ENCODE assay signal across 9 mouse cellular contexts in the genomic region with DNA sequence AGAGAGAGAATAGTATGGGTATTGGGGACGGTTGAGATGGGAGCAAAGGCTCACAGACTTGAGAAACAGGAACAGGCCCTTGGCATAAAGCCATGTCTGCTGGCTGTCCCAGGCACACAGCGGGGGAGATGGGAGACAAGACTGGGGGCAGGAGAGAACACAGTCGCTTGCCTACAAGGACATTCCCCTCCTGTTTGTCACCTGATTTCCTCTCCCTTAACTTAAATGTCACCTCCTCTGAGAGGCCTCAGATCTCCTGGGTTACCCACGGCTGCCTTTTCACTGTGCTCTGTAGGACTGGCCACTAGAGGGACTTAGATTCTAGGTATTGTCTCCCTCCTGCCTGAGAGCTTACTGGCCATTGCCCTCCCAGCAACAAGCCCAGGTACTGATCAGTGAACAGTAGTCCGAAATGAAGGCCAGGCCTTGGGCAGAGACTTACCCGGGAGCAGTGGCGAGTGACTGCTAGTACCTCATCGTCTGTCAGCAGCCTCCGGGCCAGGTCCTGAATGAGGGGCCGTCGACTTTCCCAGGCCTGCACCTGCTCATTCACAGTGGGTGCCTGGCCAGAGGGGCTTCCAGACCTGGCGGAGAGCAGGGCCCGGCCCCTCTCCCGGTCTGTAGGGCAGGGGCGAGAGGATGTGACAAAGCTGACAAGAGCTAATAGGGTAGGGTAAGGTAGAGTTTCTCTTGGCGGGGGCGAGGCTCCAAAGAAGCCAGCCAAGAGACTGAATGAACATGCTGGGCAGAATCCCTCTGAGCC. TPM values are rescaled to one million over a fixed set of nuclear protein-coding genes. Genes with fewer than 3 reads are reported as not detected.
A peak's percentile ranks its signal among the peaks of the same experiment; 100 is the strongest.
DNase-seq lines count a peak whose midpoint lies in the region; ATAC-seq and TF ChIP-seq lines count a peak whose summit lies in the region.
"Had no signal": no experiment of that assay in that cellular context is flagged by ENCODE, and none has a peak within 500 bp of the region (broad histone marks: within the 10 kb centered on the region; RNA-seq: fewer than 3 reads in every experiment).

No protein-coding gene starts in this region.

- H3K4me2 ChIP-seq in kidney, embryonic 14.5 days (replicated peaks; ENCODE audit: low read depth, low read length) = no peak overlapping the region
- no peak overlapping the region for H3K4me2 ChIP-seq in hindbrain, postnatal 0 days (ENCODE audit: low read depth, low read length)
- H3K4me2 ChIP-seq: liver, embryonic 13.5 days had no signal

- H3K4me1 ChIP-seq in kidney, adult 2 months (ENCODE audit: control insufficient read depth, insufficient read depth, low read length) = peaks cover 7% of the 10 kb centered on the region; the same call in 1 of the 2 replicates
- peaks cover 8% of the 10 kb centered on the region; the same call in 1 of the 2 replicates for H3K4me1 ChIP-seq in kidney, embryonic 14.5 days (ENCODE audit: control insufficient read depth, insufficient read depth, low read length)
- peaks cover 8% of the 10 kb centered on the region; the same call in 1 of the 2 replicates for H3K4me1 ChIP-seq in hindbrain, postnatal 0 days (ENCODE audit: insufficient read depth, low read length)

- H3K9me3 ChIP-seq in kidney, embryonic 14.5 days (ENCODE audit: control insufficient read depth, low read length) = no peaks in the 10 kb centered on the region
- H3K9me3 ChIP-seq in hindbrain, postnatal 0 days (ENCODE audit: low read length) = no peaks in the 10 kb centered on the region
- H3K9me3 ChIP-seq: liver, embryonic 13.5 days had no signal

- WGBS in kidney, adult 2 months = 50% methylated on average over 17 of the region's 17 CpGs
- 52% methylated on average over 17 of the region's 17 CpGs for WGBS in kidney, embryonic 14.5 days
- 41% methylated on average over 17 of the region's 17 CpGs for WGBS in hindbrain, postnatal 0 days

- no peak overlapping the region for H3K27ac ChIP-seq in kidney, adult 2 months (ENCODE audit: insufficient read depth, low read depth, low read length)
- H3K27ac ChIP-seq in kidney, embryonic 14.5 days (ENCODE audit: low read depth, low read length) = no peak overlapping the region
- H3K27ac ChIP-seq in hindbrain, postnatal 0 days = no peak overlapping the region
- H3K27ac ChIP-seq: liver, embryonic 13.5 days had no signal

- no peak overlapping the region for H3K9ac ChIP-seq in kidney, embryonic 14.5 days (ENCODE audit: low read depth, low read length)
- no peak overlapping the region for H3K9ac ChIP-seq in hindbrain, postnatal 0 days (replicated peaks; ENCODE audit: low read length)
- H3K9ac ChIP-seq: liver, embryonic 13.5 days had no signal

- TF ChIP-seq POLR2A in kidney, adult 2 months (IDR thresholded peaks at IDR 0.05; ENCODE audit: low read depth, low read length) = no peak

- H3K36me3 ChIP-seq in kidney, adult 2 months (ENCODE audit: control insufficient read depth, insufficient read depth, low read length) = no peaks in the 10 kb centered on the region
- peaks cover 5% of the 10 kb centered on the region; the same call in 1 of the 2 replicates for H3K36me3 ChIP-seq in kidney, embryonic 14.5 days (ENCODE audit: control insufficient read depth, insufficient read depth, low read length)
- H3K36me3 ChIP-seq in hindbrain, postnatal 0 days (ENCODE audit: insufficient read depth, low read length) = no peaks in the 10 kb centered on the region; the same call in 1 of the 2 replicates
- H3K36me3 ChIP-seq: liver, embryonic 13.5 days had no signal

- no peaks in the 10 kb centered on the region for H3K27me3 ChIP-seq in kidney, adult 2 months (replicated peaks; ENCODE audit: control insufficient read depth, insufficient read depth, low read length)
- no peaks in the 10 kb centered on the region for H3K27me3 ChIP-seq in kidney, embryonic 14.5 days (ENCODE audit: control insufficient read depth, insufficient read depth, low read length)
- H3K27me3 ChIP-seq in hindbrain, postnatal 0 days (ENCODE audit: insufficient read depth, low read length) = no peaks in the 10 kb centered on the region

- H3K4me3 ChIP-seq in kidney, adult 2 months (ENCODE audit: insufficient read depth, low read depth, low read length) = no peak overlapping the region
- H3K4me3 ChIP-seq in kidney, embryonic 14.5 days (ENCODE audit: low read length) = no peak overlapping the region
- H3K4me3 ChIP-seq in hindbrain, postnatal 0 days (ENCODE audit: low read length) = no peak overlapping the region
- H3K4me3 ChIP-seq: liver, embryonic 13.5 days had no signal

- DNase-seq in adrenal gland, adult 2 months = peak; percentile 26
- DNase-seq in adrenal gland, adult 8-10 months = no peak
- DNase-seq in kidney, adult 2 months = no peak
- peak; percentile 48 for DNase-seq in ES-CJ7 (ENCODE audit: low read depth, low spot score)
- peak; percentile 55 for DNase-seq in hindbrain, postnatal 0 days (ENCODE audit: low spot score)
- DNase-seq in yolk sac, embryonic 10.5 days (ENCODE audit: low spot score) = no peak
- DNase-seq in layer of hippocampus, postnatal 36 days = no peak
- DNase-seq: liver, embryonic 13.5 days had no signal

- no peak for ATAC-seq in kidney, embryonic 14.5 days (ENCODE audit: low FRiP score, low TSS enrichment)
- ATAC-seq in hindbrain, postnatal 0 days = no peak

- peak; percentile 44; the same call in 1 of the 2 replicates for TF ChIP-seq CTCF in kidney, adult 2 months (conservative IDR thresholded peaks at IDR 0.05; ENCODE audit: insufficient read depth, insufficient read length, low read depth, low read length)
- TF ChIP-seq CTCF in hindbrain, postnatal 0 days (IDR thresholded peaks at IDR 0.05; ENCODE audit: low read depth) = peak; percentile 69

RNA-seq across cellular contexts. Expression of a gene that starts 12.8 kb away (rescaled TPM):
- under 1 TPM in 1 of 2 experiments, not detected in 1; 0.09 TPM for total RNA-seq in adrenal gland, adult 2 months (2021)
- polyA plus RNA-seq in adrenal gland, adult 2 months (2012; rRNA removed) = 0.62 and 0.65 TPM in 2 replicates
- under 1 TPM; 0.12 to 1.00 (median 0.56) TPM for total RNA-seq in adrenal gland, adult 8-10 months (2022)
- 0.74 and 0.99 TPM in 2 replicates for polyA plus RNA-seq in kidney, adult 2 months (2012; rRNA removed)
- 1.3 and 1.4 TPM in 2 replicates for polyA plus RNA-seq in kidney, embryonic 14.5 days (2014; fragmentation: Nextera tagmentation; extraction: Ambion mirVana)
- 4.8 and 7.7 TPM in 2 replicates for total RNA-seq in hindbrain, postnatal 0 days (2014; rRNA removed)
- polyA plus RNA-seq in hindbrain, postnatal 0 days (2015; fragmentation: Nextera tagmentation; extraction: Ambion mirVana) = 1.9 and 2.5 TPM in 2 replicates
- total RNA-seq in layer of hippocampus, postnatal 36 days (2021) = 1 to 10 TPM; 2.2 to 3.4 TPM
- polyA plus RNA-seq: liver, embryonic 13.5 days had no signal

RNA-seq across cellular contexts. Expression of a gene that starts 14.6 kb away (rescaled TPM):
- 10 to 100 TPM; 51.2 to 89.3 TPM for total RNA-seq in adrenal gland, adult 2 months (2021)
- 45.9 and 65.5 TPM in 2 replicates for polyA plus RNA-seq in adrenal gland, adult 2 months (2012; rRNA removed)
- total RNA-seq in adrenal gland, adult 8-10 months (2022) = 10 to 100 TPM; 53.1 to 96.1 (median 73.9) TPM
- 20.8 and 23.5 TPM in 2 replicates for polyA plus RNA-seq in kidney, adult 2 months (2012; rRNA removed)
- polyA plus RNA-seq in kidney, embryonic 14.5 days (2014; fragmentation: Nextera tagmentation; extraction: Ambion mirVana) = 11.0 and 18.3 TPM in 2 replicates
- 63.9 and 76.9 TPM in 2 replicates for total RNA-seq in hindbrain, postnatal 0 days (2014; rRNA removed)
- 64.4 and 77.3 TPM in 2 replicates for polyA plus RNA-seq in hindbrain, postnatal 0 days (2015; fragmentation: Nextera tagmentation; extraction: Ambion mirVana)
- total RNA-seq in layer of hippocampus, postnatal 36 days (2021) = 10 to 100 TPM; 82.4 to 91.5 TPM

RNA-seq across cellular contexts. Expression of a gene that starts 18.5 kb away (rescaled TPM):
- 100 to 1,000 TPM in 1 of 2 experiments, 10 to 100 TPM in 1; 52.8 to 111 TPM for total RNA-seq in adrenal gland, adult 2 months (2021)
- polyA plus RNA-seq in adrenal gland, adult 2 months (2012; rRNA removed) = 313 and 342 TPM in 2 replicates
- 100 to 1,000 TPM; 100 to 121 (median 110) TPM for total RNA-seq in adrenal gland, adult 8-10 months (2022)
- 54.7 and 74.3 TPM in 2 replicates for polyA plus RNA-seq in kidney, adult 2 months (2012; rRNA removed)
- 59.1 and 68.2 TPM in 2 replicates for polyA plus RNA-seq in kidney, embryonic 14.5 days (2014; fragmentation: Nextera tagmentation; extraction: Ambion mirVana)
- total RNA-seq in hindbrain, postnatal 0 days (2014; rRNA removed) = 44.1 and 44.7 TPM in 2 replicates
- 16.4 and 17.0 TPM in 2 replicates for polyA plus RNA-seq in hindbrain, postnatal 0 days (2015; fragmentation: Nextera tagmentation; extraction: Ambion mirVana)
- total RNA-seq in layer of hippocampus, postnatal 36 days (2021) = 10 to 100 TPM; 25.6 to 30.8 TPM

RNA-seq across cellular contexts. Expression of a gene that starts 26.5 kb away (rescaled TPM):
- 10 to 100 TPM; 45.2 to 55.1 TPM for total RNA-seq in adrenal gland, adult 2 months (2021)
- 196 and 208 TPM in 2 replicates for polyA plus RNA-seq in adrenal gland, adult 2 months (2012; rRNA removed)
- total RNA-seq in adrenal gland, adult 8-10 months (2022) = 10 to 100 TPM; 44.2 to 57.9 (median 48.4) TPM
- polyA plus RNA-seq in kidney, adult 2 months (2012; rRNA removed) = 86.5 and 87.9 TPM in 2 replicates
- polyA plus RNA-seq in kidney, embryonic 14.5 days (2014; fragmentation: Nextera tagmentation; extraction: Ambion mirVana) = 69.9 and 83.2 TPM in 2 replicates
- 97.1 and 98.4 TPM in 2 replicates for total RNA-seq in hindbrain, postnatal 0 days (2014; rRNA removed)
- polyA plus RNA-seq in hindbrain, postnatal 0 days (2015; fragmentation: Nextera tagmentation; extraction: Ambion mirVana) = 109 and 115 TPM in 2 replicates
- 10 to 100 TPM; 37.6 to 41.8 TPM for total RNA-seq in layer of hippocampus, postnatal 36 days (2021)

RNA-seq across cellular contexts. Expression of a gene that starts 27.3 kb away (rescaled TPM):
- 10 to 100 TPM; 24.7 to 37.1 TPM for total RNA-seq in adrenal gland, adult 2 months (2021)
- 7.5 and 9.6 TPM in 2 replicates for polyA plus RNA-seq in adrenal gland, adult 2 months (2012; rRNA removed)
- total RNA-seq in adrenal gland, adult 8-10 months (2022) = 10 to 100 TPM; 34.8 to 40.2 (median 37.5) TPM
- polyA plus RNA-seq in kidney, adult 2 months (2012; rRNA removed) = 14.8 and 15.0 TPM in 2 replicates
- 19.6 and 19.9 TPM in 2 replicates for polyA plus RNA-seq in kidney, embryonic 14.5 days (2014; fragmentation: Nextera tagmentation; extraction: Ambion mirVana)
- total RNA-seq in hindbrain, postnatal 0 days (2014; rRNA removed) = 7.5 and 8.6 TPM in 2 replicates
- polyA plus RNA-seq in hindbrain, postnatal 0 days (2015; fragmentation: Nextera tagmentation; extraction: Ambion mirVana) = 8.2 and 8.5 TPM in 2 replicates
- total RNA-seq in layer of hippocampus, postnatal 36 days (2021) = 10 to 100 TPM; 15.8 to 16.5 TPM

Comparison
In these comparisons a context has a peak if more than half of its experiments do, and no peak if none do; other contexts are left out.
1. DNase-seq: peak in adrenal gland, adult 2 months (single experiment), ES-CJ7 (single experiment) and hindbrain, postnatal 0 days (single experiment); none in adrenal gland, adult 8-10 months (single experiment), kidney, adult 2 months (single experiment), yolk sac, embryonic 10.5 days (single experiment) and layer of hippocampus, postnatal 36 days (0 of 2).